Mouse (Mus musculus): ENCODE measurements at regions not wholly inside any gene's neighbourhood (a gene's known extent, or its start where the extent isn't known, plus 50 kb on each side); places are given as distances from the start of the nearest gene placed in this dataset.

- TF ChIP-seq CTCF (IDR thresholded peaks at IDR 0.05; ENCODE audit: insufficient read depth, low read depth, low read length) (no peak), POLR2A (IDR thresholded peaks at IDR 0.05; ENCODE audit: insufficient read depth, low read depth, low read length) (no peak)
These were observed 54.5 kb upstream of the Hes1 start for GRCm38 (mm10) chr16:30009521-30010186.
